Mouse (Mus musculus) olfactory bulb, adult 2 months (tissue): ENCODE results near the gene Prss34.

ENCODE experiments used
- CTCF ChIP-seq: fragments of 200-500 bp; IDR thresholded peaks from 2 replicates; pipeline ENCODE4 v1.5.1; 2012; ENCODE audit warnings: low read depth, mild to moderate bottlenecking, low read length, moderate library complexity; ENCODE audit not compliant: insufficient read depth
- POLR2A ChIP-seq: fragments of 200-500 bp; IDR thresholded peaks from 2 replicates; pipeline ENCODE4 v1.6.1; 2012; ENCODE audit warnings: mild to moderate bottlenecking, low read depth, low read length, moderate library complexity; ENCODE audit not compliant: insufficient read depth

DNA sequence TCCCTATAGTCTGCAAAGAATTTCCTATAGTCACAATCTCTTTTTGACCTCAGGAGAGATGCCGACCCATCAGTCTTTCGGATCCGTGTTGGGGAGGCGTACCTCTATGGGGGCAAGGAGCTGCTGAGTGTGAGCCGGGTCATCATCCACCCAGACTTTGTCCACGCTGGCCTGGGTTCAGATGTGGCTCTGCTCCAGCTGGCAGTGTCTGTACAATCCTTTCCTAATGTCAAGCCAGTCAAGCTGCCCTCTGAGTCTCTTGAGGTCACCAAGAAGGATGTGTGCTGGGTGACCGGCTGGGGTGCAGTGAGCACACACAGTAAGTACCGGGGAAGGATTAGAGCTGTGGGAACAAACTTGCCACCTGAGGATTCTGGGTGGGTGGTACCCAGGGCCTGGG, 22.6 kb downstream of the Prss34 start:
- no peak for TF ChIP-seq CTCF
- TF ChIP-seq POLR2A, result no peak
